Mouse (Mus musculus) adrenal gland, postnatal 36 days (tissue): Measurements from ENCODE around the gene Mcm3. TPM values are rescaled to one million over a fixed set of nuclear protein-coding genes. Genes with fewer than 3 reads are reported as not detected.

Experiments used
- DNase-seq, 2 experiments: peaks; one replicate each; pipeline ENCODE4 v3.0.0; 2021; ENCODE audit warnings: mixed read lengths in 1 of 2
- long read RNA-seq, 2 experiments: library from polyadenylated mRNA; stranded (forward); transcript quantifications; one replicate each; pipeline ENCODE4 v2.0.0; 2021; ENCODE audit warnings: borderline sequencing depth in 2 of 2
- total RNA-seq, 2 experiments: library from RNA; stranded (reverse); gene quantifications; 2 replicates each; pipeline ENCODE4 v1.2.3; 2021

Gene Mcm3
- total RNA-seq = 10 to 100 TPM; 20.7 to 22.1 TPM
- long read RNA-seq, experiment 1, transcript Mcm3-203 (1 exons, 716 nt) = minor isoform, 5 of 32 reads
- long read RNA-seq, experiment 1, transcript Mcm3-201 (17 exons, 3,031 nt) = major isoform, 23 of 32 reads
- long read RNA-seq, experiment 1, partial matches to known transcripts = 1 of 32 reads
- long read RNA-seq, experiment 1, other reads (novel, unspliced or antisense) = 2 of 32 reads
- long read RNA-seq, experiment 2, transcript Mcm3-201 (17 exons, 3,031 nt) = major isoform, 6 of 8 reads
- long read RNA-seq, experiment 2, partial matches to known transcripts = 2 of 8 reads
- long read RNA-seq, experiment 2, other reads (novel, unspliced or antisense) = 0 of 8 reads

GRCm38 (mm10) chr1:20819771-20820605 is at the start of gene Mcm3:
TSS of gene Mcm3 (minus strand) at chr1:20820312.
- DNase-seq = peak; percentile 89 to 90

- no peak for DNase-seq
Observed at GRCm38 (mm10) chr1:20868036-20868435, 47.9 kb upstream of the Mcm3 start.

GRCm38 (mm10) chr1:20867241-20867902 is 47.3 kb upstream of the Mcm3 start:
- DNase-seq = peak; percentile 34 to 61

- DNase-seq = no peak
Observed at GRCm38 (mm10) chr1:20863452-20864172, 43.5 kb upstream of the Mcm3 start.

GRCm38 (mm10) chr1:20861865-20862264 is 41.8 kb upstream of the Mcm3 start:
- no peak for DNase-seq

GRCm38 (mm10) chr1:20860775-20861174 is 40.7 kb upstream of the Mcm3 start:
- no peak for DNase-seq

- DNase-seq = no peak
Observed at GRCm38 (mm10) chr1:20856924-20857902, 37.1 kb upstream of the Mcm3 start.

- no peak for DNase-seq
Observed at GRCm38 (mm10) chr1:20839911-20840310, 19.8 kb upstream of the Mcm3 start.

- DNase-seq = peak in 1 of 2 experiments; percentile 14
Observed at GRCm38 (mm10) chr1:20836551-20837125, 16.5 kb upstream of the Mcm3 start.

- DNase-seq = no peak
Observed at GRCm38 (mm10) chr1:20833141-20833511, 13.0 kb upstream of the Mcm3 start.

- DNase-seq = peak; percentile 20 to 24
Observed at GRCm38 (mm10) chr1:20832473-20833140, 12.5 kb upstream of the Mcm3 start.

GRCm38 (mm10) chr1:20830546-20830945 is 10.4 kb upstream of the Mcm3 start:
- no peak for DNase-seq

- no peak for DNase-seq
Observed at GRCm38 (mm10) chr1:20828061-20828460, 7.9 kb upstream of the Mcm3 start.

- no peak for DNase-seq
Observed at GRCm38 (mm10) chr1:20825036-20825435, 4.9 kb upstream of the Mcm3 start.

GRCm38 (mm10) chr1:20823906-20824305 is 3.8 kb upstream of the Mcm3 start:
- DNase-seq = no peak

- DNase-seq = no peak
Observed at GRCm38 (mm10) chr1:20823471-20823870, 3.4 kb upstream of the Mcm3 start.

GRCm38 (mm10) chr1:20820959-20821358 is 847 bp upstream of the Mcm3 start:
- DNase-seq = peak in 1 of 2 experiments; percentile 16

- no peak for DNase-seq
Observed at GRCm38 (mm10) chr1:20817596-20817995, 2.5 kb downstream of the Mcm3 start.

- peak in 1 of 2 experiments; percentile 19 for DNase-seq
Observed at GRCm38 (mm10) chr1:20817172-20817571, 2.9 kb downstream of the Mcm3 start.

GRCm38 (mm10) chr1:20814521-20814920 is 5.6 kb downstream of the Mcm3 start:
- no peak for DNase-seq
